Mouse (Mus musculus) small intestine, adult 2 months (tissue): Measurements from ENCODE around the gene Rtp2. TPM values are rescaled to one million over a fixed set of nuclear protein-coding genes. Genes with fewer than 3 reads are reported as not detected.

Experiments
- H3K27ac ChIP-seq: fragments of 200-500 bp; 2 replicates; pipeline ENCODE4 v1.5.1; 2012; ENCODE audit warnings: low read depth, low read length, control low read depth, inconsistent platforms; ENCODE audit not compliant: insufficient read depth
- H3K27me3 ChIP-seq: fragments of 200-500 bp; 2 replicates; pipeline ENCODE4 v1.6.1; 2012; ENCODE audit warnings: mild to moderate bottlenecking, moderate library complexity, low read length, inconsistent platforms; ENCODE audit not compliant: control insufficient read depth, insufficient read depth
- H3K36me3 ChIP-seq: fragments of 200-500 bp; 2 replicates; pipeline ENCODE4 v1.6.1; 2012; ENCODE audit warnings: mild to moderate bottlenecking, low read length, control low read depth, inconsistent platforms; ENCODE audit not compliant: control insufficient read depth, insufficient read depth
- H3K4me1 ChIP-seq: fragments of 200-500 bp; 2 replicates; pipeline ENCODE4 v1.6.1; 2012; ENCODE audit warnings: low read length, inconsistent platforms, mixed read lengths; ENCODE audit not compliant: control insufficient read depth, insufficient read depth, insufficient read length
- H3K4me3 ChIP-seq: fragments of 200-500 bp; 2 replicates; pipeline ENCODE4 v1.5.1; 2012; ENCODE audit warnings: low read depth, mild to moderate bottlenecking, control low read depth, inconsistent platforms, low read length, moderate library complexity
- CTCF ChIP-seq: fragments of 200-500 bp; IDR thresholded peaks from 2 replicates; pipeline ENCODE4 v1.5.1; 2012; ENCODE audit warnings: low read depth, mild to moderate bottlenecking, control low read depth, inconsistent platforms, low read length, moderate library complexity, mixed read lengths; ENCODE audit not compliant: insufficient replicate concordance, insufficient read length; ENCODE audit errors: extremely low read depth
- POLR2A ChIP-seq: fragments of 200-500 bp; IDR thresholded peaks from 2 replicates; pipeline ENCODE4 v1.6.1; 2012; ENCODE audit warnings: low read depth, mild to moderate bottlenecking, control low read depth, inconsistent platforms, low read length, moderate library complexity
- WGBS: fragments of 180-500 bp; shearing (Covaris S2); methylation state at CpG from one replicate; pipeline ENCODE4 v1.1.7; 2018; 5-methylcytosine and 5-hydroxymethylcytosine counted together
- polyA plus RNA-seq: library from polyadenylated mRNA; depleted of rRNA; stranded (reverse); fragments of >200 nt; gene quantifications from 2 replicates; pipeline ENCODE4 v1.2.3, GENCODE M21; 2012

The Rtp2 gene
- polyA plus RNA-seq, 1 experiment: not detected

- Histone ChIP-seq H3K4me1 (peaks cover 4% of the 10 kb centered on the region; the same call in 1 of the 2 replicates), H3K4me3 (no peak overlapping the region), H3K36me3 (peaks cover 54% of the 10 kb centered on the region), H3K27me3 (no peaks in the 10 kb centered on the region), H3K27ac (no peak overlapping the region)
- WGBS: 91% methylated on average over 9 of the region's 9 CpGs
- TF ChIP-seq CTCF: no peak
- no peak for TF ChIP-seq POLR2A
Measured at GRCm38 (mm10) chr16:23973635-23974367, 41.6 kb upstream of the Rtp2 start.

GRCm38 (mm10) chr16:23972901-23973300 is 40.7 kb upstream of the Rtp2 start:
- WGBS: 91% methylated on average over 11 of the region's 11 CpGs
- peaks cover 62% of the 10 kb centered on the region for H3K36me3 ChIP-seq
- TF ChIP-seq POLR2A (no peak), CTCF (no peak)
- H3K27ac ChIP-seq: no peak overlapping the region
- H3K4me3 ChIP-seq: no peak overlapping the region
- H3K27me3 ChIP-seq: no peaks in the 10 kb centered on the region
- H3K4me1 ChIP-seq: peaks cover 4% of the 10 kb centered on the region; the same call in 1 of the 2 replicates

DNA sequence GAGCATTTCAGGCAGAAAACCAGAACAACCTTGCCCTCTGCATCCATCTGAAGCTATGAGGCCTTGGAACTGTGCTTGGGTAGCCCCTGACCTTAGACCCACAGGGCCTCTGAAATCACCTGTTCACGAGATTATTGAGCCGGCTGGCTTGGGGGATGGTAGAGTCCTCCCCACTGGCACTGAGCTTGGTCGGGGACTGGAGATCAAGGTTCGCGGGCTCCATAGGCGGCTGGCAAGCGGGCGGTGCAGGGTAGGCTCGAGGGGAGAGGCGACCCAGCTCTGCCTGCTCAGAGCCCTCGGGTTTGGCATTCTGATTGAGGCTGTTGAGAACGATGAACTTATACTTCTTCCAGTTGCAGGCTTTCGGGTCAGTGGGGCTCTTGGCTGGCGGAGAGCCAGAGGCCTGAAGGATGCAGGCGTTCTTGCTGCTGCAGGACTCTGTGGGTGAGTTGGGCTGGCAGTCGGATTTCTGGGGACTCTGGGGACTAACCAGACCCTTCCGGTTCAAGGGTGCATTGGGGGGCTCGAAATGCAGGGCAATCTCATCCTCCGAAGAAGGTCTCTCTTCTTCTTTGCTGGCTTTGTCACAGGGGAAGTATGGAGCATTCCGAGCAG is 40.0 kb upstream of the Rtp2 start:
- H3K36me3 ChIP-seq: peaks cover 63% of the 10 kb centered on the region
- WGBS: 54% methylated on average over 20 of the region's 20 CpGs
- H3K27ac ChIP-seq: no peak overlapping the region
- TF ChIP-seq CTCF (no peak), POLR2A (no peak)
- H3K27me3 ChIP-seq: no peaks in the 10 kb centered on the region
- no peak overlapping the region for H3K4me3 ChIP-seq
- H3K4me1 ChIP-seq: peaks cover 4% of the 10 kb centered on the region; the same call in 1 of the 2 replicates

- WGBS: 54% methylated on average over 14 of the region's 14 CpGs
- TF ChIP-seq POLR2A (no peak), CTCF (no peak)
- peaks cover 4% of the 10 kb centered on the region; the same call in 1 of the 2 replicates for H3K4me1 ChIP-seq
- H3K27ac ChIP-seq: no peak overlapping the region
- no peaks in the 10 kb centered on the region for H3K27me3 ChIP-seq
- peaks cover 69% of the 10 kb centered on the region for H3K36me3 ChIP-seq
- H3K4me3 ChIP-seq: no peak overlapping the region
Measured at GRCm38 (mm10) chr16:23969919-23970318, 37.7 kb upstream of the Rtp2 start.

DNA sequence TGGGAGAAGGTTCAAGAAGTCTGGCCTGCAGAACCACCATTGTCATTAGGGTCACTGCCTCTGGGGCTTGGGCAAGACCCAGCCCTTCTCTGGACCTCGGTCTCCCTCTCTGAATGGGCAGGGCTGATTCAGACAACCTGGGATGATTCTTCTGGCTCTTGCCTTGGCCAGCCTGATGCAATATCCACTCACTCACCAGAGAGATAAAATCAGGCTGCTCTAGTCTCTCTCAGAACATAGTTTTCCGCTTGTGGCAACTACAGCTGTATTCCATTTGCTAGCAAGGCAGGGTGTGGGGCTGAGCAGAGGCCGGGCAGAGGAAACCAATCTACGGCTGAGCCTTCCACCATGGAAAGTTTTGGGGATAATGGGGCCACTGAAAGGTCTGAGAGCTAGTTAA is 36.7 kb upstream of the Rtp2 start:
- no peak overlapping the region for H3K27ac ChIP-seq
- no peaks in the 10 kb centered on the region for H3K27me3 ChIP-seq
- WGBS: 96% methylated on average over 4 of the region's 4 CpGs
- peaks cover 73% of the 10 kb centered on the region for H3K36me3 ChIP-seq
- no peak overlapping the region for H3K4me3 ChIP-seq
- peaks cover 4% of the 10 kb centered on the region; the same call in 1 of the 2 replicates for H3K4me1 ChIP-seq
- no peak for TF ChIP-seq CTCF
- no peak for TF ChIP-seq POLR2A

DNA sequence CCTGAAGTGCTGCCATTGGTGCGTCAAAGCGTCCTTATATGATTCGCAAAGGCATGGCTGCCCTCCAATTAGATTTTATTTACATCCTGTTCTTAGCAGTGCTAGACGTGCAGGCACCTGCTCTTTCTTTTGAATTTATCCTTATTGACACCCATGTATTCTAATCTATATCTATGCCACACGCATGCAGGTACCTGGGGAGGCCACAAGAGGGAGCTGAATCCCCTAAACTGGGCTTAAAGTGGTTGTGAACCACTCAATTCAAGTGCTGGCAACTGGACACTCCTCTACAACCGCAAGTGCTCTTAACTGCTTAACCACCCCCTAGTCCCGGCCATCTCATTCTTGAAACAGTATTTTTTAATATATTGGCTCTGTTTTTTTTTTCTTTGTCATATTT is 35.1 kb upstream of the Rtp2 start:
- 91% methylated on average over 7 of the region's 7 CpGs for WGBS
- no peaks in the 10 kb centered on the region for H3K27me3 ChIP-seq
- H3K36me3 ChIP-seq: peaks cover 59% of the 10 kb centered on the region
- no peak overlapping the region for H3K27ac ChIP-seq
- peaks cover 4% of the 10 kb centered on the region; the same call in 1 of the 2 replicates for H3K4me1 ChIP-seq
- TF ChIP-seq POLR2A (no peak), CTCF (peak; percentile 57; the same call in 1 of the 2 replicates)
- no peak overlapping the region for H3K4me3 ChIP-seq

DNA sequence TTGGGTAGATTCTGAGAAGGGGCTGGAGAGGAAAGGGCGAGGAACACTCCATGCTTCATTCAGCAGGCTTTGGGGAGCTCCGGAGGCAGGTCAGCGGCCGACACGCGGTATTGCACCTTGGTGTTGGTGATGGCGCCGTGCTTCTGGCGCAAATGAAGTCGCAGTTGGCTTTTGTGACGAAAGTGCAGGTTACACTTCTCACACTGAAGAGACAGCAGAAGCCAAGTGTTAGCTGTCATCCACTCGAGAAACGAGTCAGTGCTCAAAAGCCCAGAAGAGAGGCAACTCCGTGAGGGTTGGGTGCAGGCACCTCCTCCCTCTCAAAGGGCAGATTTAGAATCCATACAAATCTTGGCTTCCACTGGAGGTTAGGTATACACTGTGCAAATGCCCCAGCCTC is 33.9 kb upstream of the Rtp2 start:
- peaks cover 49% of the 10 kb centered on the region for H3K36me3 ChIP-seq

More for the DNA sequence above, 33.9 kb upstream of the Rtp2 start:
- Histone ChIP-seq H3K4me1 (no peaks in the 10 kb centered on the region), H3K27me3 (no peaks in the 10 kb centered on the region), H3K4me3 (no peak overlapping the region), H3K27ac (no peak overlapping the region)
- 94% methylated on average over 14 of the region's 14 CpGs for WGBS
- TF ChIP-seq CTCF (no peak), POLR2A (no peak)
